Mouse (Mus musculus) granulocyte monocyte progenitor cell, adult 5-6 weeks (primary cell): ENCODE measurements around the gene Sh3gl2. TPM values are rescaled to one million over a fixed set of nuclear protein-coding genes. Genes with fewer than 3 reads are reported as not detected.

ENCODE experiments used
- ATAC-seq: replicated peaks from 2 replicates; pipeline ENCODE4 v1.8.0; 2016; ENCODE audit warnings: mild to moderate bottlenecking, moderate TSS enrichment, inconsistent platforms; ENCODE audit not compliant: poor library complexity, severe bottlenecking
- total RNA-seq, 2 experiments: library from RNA; stranded (forward) in 1 of 2; stranded (reverse) in 1 of 2; fragments of 200-712, 200-1000 nt in 1 of 2; fragments of >200 nt in 1 of 2; fragmentation: Nextera tagmentation in 1 of 2; gene quantifications; 2 replicates each; pipeline ENCODE4 v1.2.3; 2014 to 2017

Gene Sh3gl2
- not detected in 2 replicates for total RNA-seq (2014; fragmentation: Nextera tagmentation)
- not detected in 2 replicates for total RNA-seq (2017)

DNA sequence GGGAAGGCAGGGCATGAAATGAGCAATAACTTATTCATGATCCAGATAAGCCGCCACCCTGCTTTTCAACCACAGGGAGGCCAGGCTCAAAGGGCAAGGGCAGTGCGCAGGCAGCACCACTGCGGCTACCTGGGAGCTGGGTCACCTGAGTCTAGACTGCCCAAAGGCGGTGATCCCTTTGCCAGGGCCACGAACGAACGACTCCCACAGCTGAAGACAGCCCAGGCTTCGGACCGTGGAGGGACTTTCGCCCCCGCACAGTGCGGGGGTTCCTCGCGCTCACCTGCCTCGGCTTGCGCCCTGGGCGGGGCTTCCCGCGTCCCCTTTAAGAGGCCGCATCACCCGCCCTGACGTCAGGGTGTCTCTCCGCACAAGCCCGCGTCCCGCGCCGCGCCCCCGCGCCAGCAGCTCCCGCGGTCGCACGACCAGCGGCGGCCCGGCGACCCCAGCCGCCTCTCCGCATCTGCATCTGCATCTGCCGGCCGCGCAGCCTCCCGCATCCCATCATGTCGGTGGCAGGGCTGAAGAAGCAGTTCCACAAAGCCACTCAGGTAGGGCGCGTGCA lies at the start of gene Sh3gl2:
TSS of gene Sh3gl2 (plus strand) at position 56 of the 565 bp plus-strand sequence.
- peak; percentile 42 for ATAC-seq

GRCm38 (mm10) chr4:85161156-85161555 lies 43.8 kb upstream of the Sh3gl2 start:
- no peak for ATAC-seq

GRCm38 (mm10) chr4:85162468-85163312 lies 42.2 kb upstream of the Sh3gl2 start:
- ATAC-seq: no peak

GRCm38 (mm10) chr4:85163313-85163615 lies 41.7 kb upstream of the Sh3gl2 start:
- ATAC-seq: no peak

DNA sequence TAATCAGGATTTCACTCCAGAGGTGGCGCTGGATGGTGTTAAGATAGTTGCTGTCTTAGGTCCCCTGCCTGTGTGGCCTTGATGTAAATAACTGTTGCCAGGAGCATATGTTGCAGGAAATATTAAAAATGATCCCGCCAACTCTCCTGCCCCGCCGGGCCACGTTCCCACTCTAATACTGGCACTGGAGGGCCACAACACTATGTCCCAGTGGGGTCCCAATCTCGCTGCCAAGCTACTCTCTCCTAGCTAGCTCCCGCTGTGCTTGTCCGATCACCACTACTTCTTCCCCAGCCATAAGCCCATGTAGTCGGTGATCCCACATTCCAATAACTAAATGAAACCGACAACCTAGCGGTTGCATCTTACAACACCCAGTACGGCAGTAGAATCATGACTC lies 36.9 kb upstream of the Sh3gl2 start:
- no peak for ATAC-seq

DNA sequence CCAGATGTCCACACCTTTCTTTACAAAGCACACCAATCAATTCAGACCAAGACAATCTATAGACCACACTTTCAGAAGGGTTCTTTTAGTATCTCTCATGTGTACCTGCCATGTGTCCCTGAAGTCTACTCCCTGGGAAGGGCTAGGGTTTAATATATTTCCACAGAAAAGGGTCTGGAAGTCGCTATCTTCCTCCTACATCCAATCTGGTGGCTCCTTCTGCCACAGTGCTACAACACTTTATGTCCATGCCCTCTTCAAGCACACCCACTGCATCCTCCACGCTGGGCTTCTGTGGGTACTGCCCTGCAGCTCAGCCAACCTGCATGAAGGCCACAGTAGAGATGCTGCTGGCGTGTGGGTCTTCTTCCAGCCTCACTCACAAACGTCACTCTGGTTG lies 29.5 kb upstream of the Sh3gl2 start:
- ATAC-seq: no peak

GRCm38 (mm10) chr4:85178394-85179051 lies 26.4 kb upstream of the Sh3gl2 start:
- ATAC-seq: no peak

GRCm38 (mm10) chr4:85186011-85186410 lies 18.9 kb upstream of the Sh3gl2 start:
- ATAC-seq: 0 out of 2 replicates have a peak, but pooled peaks have one; percentile 22

- no peak for ATAC-seq
These were observed 8.7 kb upstream of the Sh3gl2 start for GRCm38 (mm10) chr4:85196201-85196600.

GRCm38 (mm10) chr4:85198431-85198830 lies 6.5 kb upstream of the Sh3gl2 start:
- ATAC-seq: no peak

DNA sequence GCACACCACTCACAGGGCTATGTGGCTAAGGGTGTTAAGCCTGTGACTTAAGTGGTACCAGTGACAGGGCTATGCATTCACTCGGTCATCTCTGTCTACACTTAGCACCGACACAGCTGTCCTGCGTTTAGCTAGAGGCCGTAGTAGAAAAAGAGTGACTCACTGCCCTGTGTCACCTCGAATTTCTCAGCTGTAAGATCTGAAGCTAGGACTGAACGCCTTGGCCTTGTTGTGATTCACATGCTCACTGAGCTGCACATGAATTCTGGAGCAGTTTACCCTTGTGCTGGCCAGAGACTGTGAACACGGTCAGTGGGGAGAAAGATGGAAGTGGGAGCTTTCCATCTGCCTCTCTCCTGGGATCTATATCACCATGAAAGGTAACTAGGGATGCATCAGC lies 2.3 kb upstream of the Sh3gl2 start:
- ATAC-seq: no peak

- ATAC-seq: peak; percentile 40
These were observed 798 bp downstream of the Sh3gl2 start for GRCm38 (mm10) chr4:85205636-85206211.

GRCm38 (mm10) chr4:85206675-85207400 lies 1.9 kb downstream of the Sh3gl2 start:
- no peak for ATAC-seq

DNA sequence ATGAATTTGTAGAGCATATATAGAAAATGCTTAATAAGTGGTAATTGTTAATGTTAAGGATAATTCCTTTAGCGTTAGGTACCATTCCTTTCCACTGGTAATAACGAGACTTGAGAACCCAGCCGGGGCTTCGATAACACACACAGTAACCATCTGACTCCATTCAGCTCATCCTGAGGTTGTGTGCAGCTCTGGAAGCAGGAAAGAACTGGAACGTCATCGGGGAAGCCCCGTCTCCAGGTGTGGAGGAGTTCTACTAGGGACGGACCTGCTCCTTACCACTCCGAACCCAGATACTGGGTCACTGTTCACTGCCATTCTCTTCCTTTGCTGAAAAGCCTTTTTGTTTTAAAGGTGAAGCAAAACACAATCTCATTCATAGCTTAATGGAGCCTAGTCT lies 2.6 kb downstream of the Sh3gl2 start:
- no peak for ATAC-seq

DNA sequence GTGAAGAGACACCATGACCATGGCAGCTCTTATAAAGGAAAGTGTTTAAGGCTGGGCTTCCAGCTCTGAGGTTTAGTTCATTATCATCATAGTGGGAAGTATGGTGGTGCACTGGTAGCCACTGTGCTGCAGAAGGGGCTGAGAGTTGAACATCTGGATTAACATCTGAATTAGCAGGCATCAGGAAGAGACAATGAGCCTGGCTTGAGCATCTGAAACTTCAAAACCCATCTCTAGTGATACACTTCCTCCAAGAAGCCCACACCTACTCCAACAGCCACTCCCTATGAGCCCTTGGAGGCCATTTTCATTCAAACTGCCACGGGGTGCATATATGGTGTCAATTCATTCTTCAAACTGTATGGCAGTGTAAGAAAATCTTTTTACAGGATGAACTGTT lies 3.6 kb downstream of the Sh3gl2 start:
- no peak for ATAC-seq

- ATAC-seq: no peak
These were observed 6.0 kb downstream of the Sh3gl2 start for GRCm38 (mm10) chr4:85210953-85211352.

- ATAC-seq: no peak
These were observed 12.1 kb downstream of the Sh3gl2 start for GRCm38 (mm10) chr4:85217003-85217402.

GRCm38 (mm10) chr4:85222716-85223115 lies 17.8 kb downstream of the Sh3gl2 start:
- no peak for ATAC-seq

DNA sequence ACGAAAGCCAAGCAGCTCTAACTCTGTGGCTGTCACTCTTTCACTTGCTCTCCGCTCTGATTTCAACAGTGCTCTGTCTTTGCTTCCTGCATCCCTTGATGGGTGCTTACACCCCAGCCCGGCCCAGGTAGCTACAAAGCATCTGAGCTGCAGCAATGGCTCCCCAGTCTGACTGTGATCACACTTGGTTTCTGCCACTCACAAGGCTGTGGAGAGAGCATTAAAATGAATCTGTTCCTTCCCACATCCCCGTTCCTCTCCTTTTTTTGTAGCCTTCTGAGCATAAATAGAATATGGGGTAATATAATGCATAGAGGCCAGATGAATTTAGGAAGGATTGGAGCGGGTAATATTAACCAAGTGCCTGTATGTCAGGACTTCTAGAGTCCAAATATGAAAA lies 21.8 kb downstream of the Sh3gl2 start:
- ATAC-seq: no peak
